30 mouse cellular contexts compared by ENCODE assay signal in genomic region chr4:43899197-43899596, GRCm38 (mm10). TPM values are rescaled to one million over a fixed set of nuclear protein-coding genes. Genes with fewer than 3 reads are reported as not detected.
DNase-seq lines count a peak whose midpoint lies in the region; ATAC-seq lines count a peak whose summit lies in the region.
"Had no signal": no experiment of that assay in that cellular context is flagged by ENCODE, and none has a peak within 500 bp of the region (broad histone marks: within the 10 kb centered on the region; RNA-seq: fewer than 3 reads in every experiment).

No protein-coding gene starts in this region.

- DNase-seq in heart, postnatal 10 days = no peak
- DNase-seq in A20 (ENCODE audit: low read depth, low spot score) = peak; percentile 88
- peak; percentile 39 to 44 for DNase-seq in B cell, adult 2 months
- no peak for DNase-seq in forebrain, embryonic 10.5 days (ENCODE audit: extremely low spot score, low spot score)
- DNase-seq in layer of hippocampus, adult 9-11 months = no peak
- DNase-seq: adrenal gland, postnatal 25 days; cerebellum, adult 8-10 months; cerebellum, postnatal 36 days; forebrain, postnatal 0 days; gastrocnemius, postnatal 14 days; kidney, adult 9 months; kidney, postnatal 36 days; liver, embryonic 13.5 days; right cerebral cortex, postnatal 14 days; thymus, postnatal 14 days had no signal

- no peak overlapping the region; the same call in 1 of the 2 replicates for H3K9ac ChIP-seq in heart, embryonic 13.5 days
- no peak overlapping the region for H3K9ac ChIP-seq in kidney, embryonic 16.5 days (replicated peaks; ENCODE audit: low read length)
- H3K9ac ChIP-seq: forebrain, postnatal 0 days; hindbrain, embryonic 15.5 days; liver, embryonic 13.5 days had no signal

- no peak overlapping the region for H3K4me3 ChIP-seq in heart, embryonic 13.5 days
- H3K4me3 ChIP-seq in forebrain, embryonic 10.5 days = no peak overlapping the region
- no peak overlapping the region for H3K4me3 ChIP-seq in kidney, embryonic 16.5 days (ENCODE audit: low read length)
- H3K4me3 ChIP-seq: hindbrain, embryonic 15.5 days; liver, embryonic 13.5 days had no signal

- no peaks in the 10 kb centered on the region for H3K9me3 ChIP-seq in heart, embryonic 13.5 days
- no peaks in the 10 kb centered on the region for H3K9me3 ChIP-seq in forebrain, embryonic 10.5 days
- H3K9me3 ChIP-seq in kidney, embryonic 16.5 days (ENCODE audit: low read length) = no peaks in the 10 kb centered on the region
- H3K9me3 ChIP-seq: hindbrain, embryonic 15.5 days; liver, embryonic 13.5 days had no signal

- 20% methylated on average over 8 of the region's 8 CpGs for WGBS in heart, embryonic 13.5 days
- 82% methylated on average over 8 of the region's 8 CpGs for WGBS in forebrain, embryonic 10.5 days
- WGBS in kidney, embryonic 16.5 days = 41% methylated on average over 8 of the region's 8 CpGs

- intact Hi-C loops in heart, postnatal 10 days (cut with DNase I) = no loop called here

- peaks cover 28% of the 10 kb centered on the region for H3K4me1 ChIP-seq in heart, embryonic 13.5 days
- H3K4me1 ChIP-seq in forebrain, embryonic 10.5 days = no peaks in the 10 kb centered on the region
- 0 out of 2 replicates have a peak, but pooled peaks cover 3% of the 10 kb centered on the region for H3K4me1 ChIP-seq in kidney, embryonic 16.5 days (ENCODE audit: insufficient read depth, low read length)
- H3K4me1 ChIP-seq: hindbrain, embryonic 15.5 days; liver, embryonic 13.5 days had no signal

- no peaks in the 10 kb centered on the region for H3K27me3 ChIP-seq in heart, embryonic 13.5 days (replicated peaks)
- H3K27me3 ChIP-seq in forebrain, embryonic 10.5 days (ENCODE audit: poor library complexity, severe bottlenecking) = no peaks in the 10 kb centered on the region
- no peaks in the 10 kb centered on the region for H3K27me3 ChIP-seq in kidney, embryonic 16.5 days (ENCODE audit: insufficient read depth, low read length)
- H3K27me3 ChIP-seq: hindbrain, embryonic 15.5 days; liver, embryonic 13.5 days had no signal

- ATAC-seq in heart, embryonic 13.5 days (ENCODE audit: extremely low read depth, insufficient number of reproducible peaks, low FRiP score, low TSS enrichment) = no peak
- peak; percentile 54 for ATAC-seq in megakaryocyte, adult 5-6 weeks (ENCODE audit: poor library complexity, severe bottlenecking)
- no peak for ATAC-seq in kidney, embryonic 16.5 days (ENCODE audit: low FRiP score, low TSS enrichment)
- ATAC-seq: forebrain, postnatal 0 days had no signal

- H3K27ac ChIP-seq in heart, embryonic 13.5 days (replicated peaks) = peak overlapping the region; percentile 77
- H3K27ac ChIP-seq in forebrain, embryonic 10.5 days = no peak overlapping the region
- H3K27ac ChIP-seq in kidney, embryonic 16.5 days (ENCODE audit: low read length) = no peak overlapping the region
- H3K27ac ChIP-seq: hindbrain, embryonic 15.5 days; liver, embryonic 13.5 days; macrophage had no signal

- H3K36me3 ChIP-seq in heart, embryonic 13.5 days = peaks cover 47% of the 10 kb centered on the region
- peaks cover 42% of the 10 kb centered on the region for H3K36me3 ChIP-seq in forebrain, embryonic 10.5 days (replicated peaks)
- peaks cover 7% of the 10 kb centered on the region; the same call in 1 of the 2 replicates for H3K36me3 ChIP-seq in kidney, embryonic 16.5 days (ENCODE audit: insufficient read depth, low read length)
- H3K36me3 ChIP-seq: liver, embryonic 13.5 days had no signal

- H3K4me2 ChIP-seq in heart, embryonic 13.5 days = peak overlapping the region; percentile 28
- H3K4me2 ChIP-seq in kidney, embryonic 16.5 days (replicated peaks; ENCODE audit: low read depth, low read length) = no peak overlapping the region
- H3K4me2 ChIP-seq: hindbrain, embryonic 15.5 days; liver, embryonic 13.5 days; midbrain, embryonic 11.5 days had no signal

RNA-seq across cellular contexts. Expression of gene Reck, which starts 23.9 kb away (rescaled TPM):
- 9.7 and 13.4 TPM in 2 replicates for polyA plus RNA-seq in heart, embryonic 13.5 days (2015; fragmentation: Nextera tagmentation; extraction: Ambion mirVana)
- total RNA-seq in heart, postnatal 10 days (2021) = 10 to 100 TPM; 12.3 to 12.8 TPM
- total RNA-seq in megakaryocyte, adult 5-6 weeks (2015) = 2.2 and 6.8 TPM in 2 replicates
- 1.2 and 10.2 TPM in 2 replicates for total RNA-seq in megakaryocyte, adult 5-6 weeks (2017)
- polyA plus RNA-seq in forebrain, embryonic 10.5 days (2016; fragmentation: Nextera tagmentation; extraction: Ambion mirVana) = 9.4 and 11.2 TPM in 2 replicates
- polyA plus RNA-seq in kidney, embryonic 16.5 days (2015; fragmentation: Nextera tagmentation; extraction: Ambion mirVana) = 27.2 and 28.5 TPM in 2 replicates

RNA-seq across cellular contexts. Expression of gene Olfr155, which starts 47.8 kb away (rescaled TPM):
- not detected in 2 replicates for polyA plus RNA-seq in heart, embryonic 13.5 days (2015; fragmentation: Nextera tagmentation; extraction: Ambion mirVana)
- not detected for total RNA-seq in heart, postnatal 10 days (2021)
- not detected in 2 replicates for total RNA-seq in megakaryocyte, adult 5-6 weeks (2015)
- not detected in 2 replicates for total RNA-seq in megakaryocyte, adult 5-6 weeks (2017)
- not detected in 2 replicates for polyA plus RNA-seq in forebrain, embryonic 10.5 days (2016; fragmentation: Nextera tagmentation; extraction: Ambion mirVana)
- not detected in 2 replicates for polyA plus RNA-seq in kidney, embryonic 16.5 days (2015; fragmentation: Nextera tagmentation; extraction: Ambion mirVana)
- total RNA-seq: adrenal gland, postnatal 25 days; forebrain, postnatal 0 days; gastrocnemius, postnatal 14 days; heart, postnatal 25 days; layer of hippocampus, adult 8-10 months; left cerebral cortex, postnatal 36 days had no signal
- polyA plus RNA-seq: brain, embryonic 14.5 days; forebrain, embryonic 11.5 days; forebrain, postnatal 0 days; hindbrain, embryonic 15.5 days; intestine, embryonic 14.5 days; limb, embryonic 14.5 days; liver, embryonic 13.5 days; lung, embryonic 16.5 days; macrophage; midbrain, embryonic 11.5 days; neural tube, embryonic 11.5 days had no signal

RNA-seq across cellular contexts. Expression of gene Glipr2, which starts 58.0 kb away (rescaled TPM):
- 63.2 and 72.4 TPM in 2 replicates for polyA plus RNA-seq in heart, embryonic 13.5 days (2015; fragmentation: Nextera tagmentation; extraction: Ambion mirVana)
- 10 to 100 TPM; 16.4 to 18.1 TPM for total RNA-seq in heart, postnatal 10 days (2021)
- 147 and 149 TPM in 2 replicates for total RNA-seq in megakaryocyte, adult 5-6 weeks (2015)
- 224 and 228 TPM in 2 replicates for total RNA-seq in megakaryocyte, adult 5-6 weeks (2017)
- polyA plus RNA-seq in forebrain, embryonic 10.5 days (2016; fragmentation: Nextera tagmentation; extraction: Ambion mirVana) = 52.7 and 52.8 TPM in 2 replicates
- 82.1 and 86.3 TPM in 2 replicates for polyA plus RNA-seq in kidney, embryonic 16.5 days (2015; fragmentation: Nextera tagmentation; extraction: Ambion mirVana)

RNA-seq across cellular contexts. Expression of gene Olfr157, which starts 59.2 kb away (rescaled TPM):
- not detected in 2 replicates for polyA plus RNA-seq in heart, embryonic 13.5 days (2015; fragmentation: Nextera tagmentation; extraction: Ambion mirVana)
- not detected for total RNA-seq in heart, postnatal 10 days (2021)
- not detected in 2 replicates for total RNA-seq in megakaryocyte, adult 5-6 weeks (2015)
- total RNA-seq in megakaryocyte, adult 5-6 weeks (2017) = not detected in 2 replicates
- not detected in 2 replicates for polyA plus RNA-seq in forebrain, embryonic 10.5 days (2016; fragmentation: Nextera tagmentation; extraction: Ambion mirVana)
- not detected in 2 replicates for polyA plus RNA-seq in kidney, embryonic 16.5 days (2015; fragmentation: Nextera tagmentation; extraction: Ambion mirVana)
- total RNA-seq: adrenal gland, postnatal 25 days; forebrain, postnatal 0 days; gastrocnemius, postnatal 14 days; heart, postnatal 25 days; layer of hippocampus, adult 8-10 months; left cerebral cortex, postnatal 36 days had no signal
- polyA plus RNA-seq: brain, embryonic 14.5 days; forebrain, embryonic 11.5 days; forebrain, postnatal 0 days; hindbrain, embryonic 15.5 days; intestine, embryonic 14.5 days; liver, embryonic 13.5 days; lung, embryonic 16.5 days; macrophage; midbrain, embryonic 11.5 days; neural tube, embryonic 11.5 days had no signal

Comparison
In these comparisons a context has a peak if more than half of its experiments do, and no peak if none do; other contexts are left out.
1. DNase-seq: peak in A20 (single experiment) and B cell, adult 2 months (2 of 2); none in heart, postnatal 10 days (0 of 2), forebrain, embryonic 10.5 days (single experiment) and layer of hippocampus, adult 9-11 months (single experiment).